Mouse (Mus musculus) brown adipose tissue, adult 24 weeks (tissue): ENCODE measurements around the gene Bptf. TPM values are rescaled to one million over a fixed set of nuclear protein-coding genes. Genes with fewer than 3 reads are reported as not detected.
"Not testable (repeated sequence)": the region's sequence is repeated elsewhere in the genome, so short reads cannot be mapped to it uniquely, and the experiment has no call there.

Experiments
- H3K27ac ChIP-seq: fragments of 200-500 bp; replicated peaks from 2 replicates; pipeline ENCODE4 v1.5.1; 2012; ENCODE audit warnings: low read depth, mild to moderate bottlenecking, low read length
- H3K4me1 ChIP-seq: fragments of 200-500 bp; 2 replicates; pipeline ENCODE4 v1.6.1; 2012; ENCODE audit warnings: low read length, mixed read lengths; ENCODE audit not compliant: control insufficient read depth, insufficient read depth, insufficient read length
- H3K4me3 ChIP-seq: fragments of 200-500 bp; 2 replicates; pipeline ENCODE4 v1.5.1; 2012; ENCODE audit warnings: low read depth, mild to moderate bottlenecking, low read length, moderate library complexity; ENCODE audit not compliant: insufficient read depth
- polyA plus RNA-seq: library from polyadenylated mRNA; stranded (reverse); fragments of >200 nt; gene quantifications from 2 replicates; pipeline ENCODE4 v1.2.4, GENCODE M21; 2012; ENCODE audit not compliant: missing spikeins, insufficient read depth, insufficient read length

The Bptf gene
- polyA plus RNA-seq, 1 experiment = 11.2 TPM

DNA sequence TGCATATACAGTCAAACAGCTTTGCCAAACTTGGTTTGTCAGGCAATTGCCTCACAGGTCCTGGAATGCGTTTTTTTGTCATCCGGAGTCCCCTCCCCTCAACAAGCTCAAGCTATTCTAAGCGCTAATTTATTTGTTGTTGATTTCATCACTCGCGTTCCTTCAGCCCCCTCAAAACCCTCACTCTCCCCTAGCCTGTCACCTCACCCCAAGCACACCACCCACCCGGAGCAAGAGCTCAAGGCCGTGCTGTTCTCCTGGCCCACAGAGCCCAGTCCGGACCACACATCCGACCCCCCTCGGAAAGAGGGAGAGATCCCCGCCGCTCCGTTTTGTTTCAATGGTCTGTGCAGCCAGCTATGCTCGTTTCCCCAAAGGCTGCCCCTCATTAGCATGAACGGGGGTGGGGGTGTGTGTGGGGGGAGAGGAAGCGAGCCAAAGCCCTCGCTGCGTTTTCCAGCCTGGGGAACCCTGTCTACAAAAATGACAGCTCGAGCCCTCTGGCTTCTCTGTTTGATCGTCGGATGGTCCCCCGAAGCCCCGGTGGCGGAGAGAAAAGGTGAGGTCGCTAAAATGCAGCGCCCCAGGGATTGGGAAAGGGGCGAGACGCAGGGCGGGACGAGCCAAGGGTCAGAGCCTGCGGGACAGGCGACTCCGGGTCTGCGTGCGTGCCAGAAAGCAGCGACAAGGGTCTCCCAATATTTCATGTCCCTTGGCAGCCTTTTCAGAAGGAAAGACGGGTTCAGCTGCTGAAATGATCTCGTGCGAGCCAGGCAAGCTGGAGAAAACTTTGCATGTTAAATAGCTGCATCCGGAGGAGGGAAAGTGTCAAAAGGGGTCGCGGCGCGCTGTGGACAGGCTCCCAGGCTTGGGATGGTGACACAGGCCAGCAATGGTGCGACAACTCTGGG lies 106.3 kb downstream of the Bptf start, which contains the start of gene 1810010H24Rik:
TSS of gene 1810010H24Rik (plus strand) at position 271 of the 911 bp plus-strand sequence.
- H3K4me1 ChIP-seq = peaks cover 4% of the 10 kb centered on the region; the same call in 1 of the 2 replicates
- H3K27ac ChIP-seq = no peak within 1 kb of the TSS
- H3K4me3 ChIP-seq = peak within 1 kb of the TSS; percentile 65

DNA sequence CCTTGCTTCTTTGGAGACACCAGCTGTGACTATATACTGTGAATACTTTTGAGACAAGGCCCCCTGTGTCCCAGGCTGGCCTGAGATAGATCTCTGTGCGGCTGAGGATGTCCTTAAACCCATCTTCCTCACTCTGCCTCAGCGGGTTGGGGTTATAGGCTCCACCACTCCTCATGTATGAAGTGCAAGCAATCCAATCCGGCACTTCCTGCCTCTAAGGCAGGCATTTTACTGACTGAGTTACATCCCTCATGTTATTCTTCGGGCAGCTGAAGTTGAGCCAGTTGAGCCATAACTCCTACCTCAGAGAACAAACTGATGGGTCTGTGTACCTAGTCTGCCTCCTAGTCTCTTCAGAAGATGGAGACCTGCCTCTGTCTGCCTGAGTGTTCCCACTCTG lies 107.5 kb downstream of the Bptf start:
- no peak overlapping the region for H3K27ac ChIP-seq

DNA sequence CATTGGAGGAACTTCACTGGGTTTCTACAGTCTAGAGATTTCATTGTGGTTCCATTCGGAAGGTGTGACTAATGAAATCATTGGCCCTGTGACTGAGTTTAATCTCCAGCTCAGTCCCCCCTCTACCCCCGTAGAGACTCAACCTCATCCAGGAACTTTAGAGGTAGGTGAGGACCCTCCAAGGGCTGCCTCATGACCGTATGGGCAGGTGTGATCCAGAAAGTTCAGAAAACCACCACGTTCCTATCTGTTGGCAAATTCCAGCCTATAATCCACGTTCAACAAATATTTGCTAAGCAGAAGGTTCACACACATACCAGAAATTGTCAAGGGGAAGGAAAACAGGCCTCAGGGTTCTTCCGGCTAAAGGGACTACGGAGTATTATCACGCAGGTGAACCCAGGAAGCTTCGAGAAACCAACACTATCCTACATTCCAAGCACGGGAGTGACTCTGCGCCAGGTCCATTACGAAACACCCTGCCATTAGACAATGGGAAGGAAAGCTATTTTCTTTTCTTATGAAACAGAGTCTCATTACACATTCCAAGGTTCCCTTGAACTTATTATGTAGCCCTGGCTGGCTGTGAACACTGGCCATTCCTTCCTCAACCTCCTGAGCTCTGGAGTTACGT lies 109.8 kb downstream of the Bptf start:
- no peak overlapping the region for H3K27ac ChIP-seq
- H3K4me3 ChIP-seq = no peak overlapping the region
- H3K4me1 ChIP-seq = peaks cover 2% of the 10 kb centered on the region; the same call in 1 of the 2 replicates

More for the DNA sequence above, 107.5 kb downstream of the Bptf start:
- Histone ChIP-seq H3K4me3 (no peak overlapping the region), H3K4me1 (peaks cover 4% of the 10 kb centered on the region; the same call in 1 of the 2 replicates)

DNA sequence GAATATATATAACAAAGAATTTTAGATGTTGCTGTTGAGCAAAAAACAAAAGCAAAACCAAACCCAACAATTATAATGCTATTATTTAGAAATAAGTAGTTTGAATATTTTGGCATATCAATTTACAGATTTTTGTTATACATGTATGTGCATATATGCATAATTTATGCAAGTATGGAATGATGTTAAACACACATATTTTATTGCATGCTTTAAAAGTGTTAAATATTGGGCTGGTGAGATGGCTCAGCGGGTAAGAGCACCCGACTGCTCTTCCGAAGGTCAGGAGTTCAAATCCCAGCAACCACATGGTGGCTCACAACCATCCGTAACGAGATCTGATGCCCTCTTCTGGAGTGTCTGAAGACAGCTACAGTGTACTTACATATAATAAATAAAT lies 112.2 kb downstream of the Bptf start:
- H3K4me3 ChIP-seq, H3K27ac ChIP-seq, H3K4me1 ChIP-seq: not testable (repeated sequence)

DNA sequence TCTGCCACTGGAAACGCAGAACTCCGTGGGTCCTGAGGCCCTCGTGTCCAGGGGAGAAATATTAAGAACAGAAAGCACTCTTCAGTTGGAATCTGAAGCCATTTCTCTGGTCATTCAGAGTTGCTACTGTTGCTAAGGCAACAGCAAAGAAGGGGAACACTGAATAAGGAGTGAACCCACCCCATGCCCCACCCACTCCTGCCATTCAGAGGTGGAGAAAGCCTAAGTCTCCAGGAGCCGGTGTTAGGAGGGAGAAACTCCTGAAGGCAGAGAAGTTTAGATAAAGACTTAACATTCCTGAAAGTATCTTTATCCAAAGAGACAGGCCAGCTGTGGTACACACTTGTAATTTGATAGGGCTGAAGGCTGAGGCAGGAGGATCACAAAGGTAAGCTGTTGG lies 112.6 kb downstream of the Bptf start:
- Histone ChIP-seq H3K4me1 (peaks cover 3% of the 10 kb centered on the region; the same call in 1 of the 2 replicates), H3K27ac (no peak overlapping the region), H3K4me3 (no peak overlapping the region)

DNA sequence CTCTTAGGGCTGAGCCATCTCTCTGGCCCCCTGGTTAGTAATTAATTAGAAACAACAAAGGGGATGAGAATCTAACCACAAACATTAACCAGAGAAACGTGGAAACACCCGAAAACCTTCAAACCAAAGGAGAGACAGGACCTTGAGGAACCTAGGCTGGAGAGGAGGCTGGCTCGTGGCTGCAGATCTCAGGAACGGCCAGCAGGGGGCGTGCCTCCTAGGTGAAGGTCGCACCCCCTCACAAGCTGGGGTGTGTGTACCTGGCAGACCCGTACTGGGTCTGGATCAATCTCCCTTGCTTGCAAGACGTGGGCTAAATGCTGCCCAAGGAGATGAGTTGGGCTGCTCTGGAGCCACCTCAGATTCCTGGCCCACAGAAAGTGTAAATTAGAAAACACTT lies 113.3 kb downstream of the Bptf start:
- Histone ChIP-seq H3K4me1 (peaks cover 3% of the 10 kb centered on the region; the same call in 1 of the 2 replicates), H3K27ac (no peak overlapping the region), H3K4me3 (no peak overlapping the region)

DNA sequence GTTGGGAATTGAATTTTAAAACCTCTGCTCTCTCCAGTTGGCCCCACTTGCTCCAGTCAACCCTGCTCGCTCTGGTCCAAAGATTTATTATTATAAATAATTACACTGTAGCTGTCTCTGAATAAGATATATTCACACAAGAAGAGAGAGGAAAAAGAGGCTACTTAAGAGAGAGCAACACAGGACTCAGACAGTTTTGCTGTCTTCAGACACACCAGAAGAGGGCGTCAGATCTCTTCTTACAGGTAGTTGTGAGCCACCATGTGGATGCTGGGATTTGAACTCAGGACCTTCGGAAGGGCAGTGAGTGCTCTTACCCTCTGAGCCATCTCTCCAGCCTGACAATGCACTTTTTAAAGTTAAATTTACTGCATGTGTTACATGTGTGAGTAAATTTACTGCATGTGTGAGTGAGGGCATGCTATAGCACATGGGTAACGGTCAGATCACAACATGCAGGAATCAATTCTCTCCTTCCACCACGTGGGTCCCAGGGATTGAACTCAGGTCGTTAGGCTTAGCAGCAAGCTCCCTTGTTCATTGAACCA lies 114.5 kb downstream of the Bptf start:
- no peak overlapping the region for H3K4me3 ChIP-seq
- H3K4me1 ChIP-seq = peaks cover 3% of the 10 kb centered on the region; the same call in 1 of the 2 replicates
- no peak overlapping the region for H3K27ac ChIP-seq

DNA sequence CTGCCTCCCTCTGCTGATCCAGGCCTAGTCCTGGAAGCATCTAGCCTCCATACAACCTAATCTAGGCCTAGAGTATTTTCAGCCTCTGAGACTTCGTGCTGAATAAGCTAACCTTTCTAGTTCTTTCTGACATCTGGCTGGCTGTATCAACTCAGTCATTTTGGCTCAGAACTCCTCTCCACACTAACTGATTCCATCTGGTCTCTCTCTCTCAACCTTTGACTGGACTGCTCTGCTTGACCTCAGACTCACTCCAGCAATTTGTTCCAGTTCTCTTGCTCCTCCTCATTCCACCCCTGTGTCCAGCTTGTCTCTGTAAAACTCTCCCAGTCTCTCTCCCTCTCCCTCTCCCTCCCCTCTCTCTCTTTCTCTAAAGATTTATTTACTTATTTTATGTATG lies 115.0 kb downstream of the Bptf start:
- no peak overlapping the region for H3K27ac ChIP-seq
- H3K4me3 ChIP-seq = no peak overlapping the region
- peaks cover 3% of the 10 kb centered on the region; the same call in 1 of the 2 replicates for H3K4me1 ChIP-seq

DNA sequence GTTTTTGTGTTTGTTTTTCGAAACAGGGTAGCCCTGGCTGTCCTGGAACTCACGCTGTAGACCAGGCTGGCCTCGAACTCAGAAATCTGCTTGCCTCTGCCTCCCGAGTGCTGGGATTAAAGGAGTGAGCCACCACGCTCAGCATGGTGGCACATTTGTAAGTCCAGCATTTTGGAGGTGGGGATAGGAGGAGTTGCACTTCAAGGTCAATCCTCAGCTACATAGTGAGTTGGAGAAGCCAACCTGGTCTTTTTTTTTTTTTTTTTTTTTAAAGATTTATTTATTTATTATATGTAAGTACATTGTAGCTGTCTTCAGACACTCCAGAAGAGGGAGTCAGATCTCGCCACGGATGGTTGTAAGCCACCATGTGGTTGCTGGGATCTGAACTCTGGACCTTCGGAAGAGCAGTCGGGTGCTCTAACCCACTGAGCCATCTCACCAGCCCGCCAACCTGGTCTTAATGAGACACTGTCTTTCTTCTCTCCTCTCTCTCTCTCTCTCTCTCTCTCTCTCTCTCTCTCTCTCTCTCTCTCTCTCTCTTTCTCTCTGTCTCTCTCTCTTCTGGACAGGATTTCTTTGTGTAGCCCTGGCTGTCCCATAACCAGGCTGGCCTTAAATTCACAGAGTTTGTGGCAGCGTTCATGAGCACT lies 116.3 kb downstream of the Bptf start:
- not testable (repeated sequence) for H3K4me3 ChIP-seq, H3K4me1 ChIP-seq, H3K27ac ChIP-seq

DNA sequence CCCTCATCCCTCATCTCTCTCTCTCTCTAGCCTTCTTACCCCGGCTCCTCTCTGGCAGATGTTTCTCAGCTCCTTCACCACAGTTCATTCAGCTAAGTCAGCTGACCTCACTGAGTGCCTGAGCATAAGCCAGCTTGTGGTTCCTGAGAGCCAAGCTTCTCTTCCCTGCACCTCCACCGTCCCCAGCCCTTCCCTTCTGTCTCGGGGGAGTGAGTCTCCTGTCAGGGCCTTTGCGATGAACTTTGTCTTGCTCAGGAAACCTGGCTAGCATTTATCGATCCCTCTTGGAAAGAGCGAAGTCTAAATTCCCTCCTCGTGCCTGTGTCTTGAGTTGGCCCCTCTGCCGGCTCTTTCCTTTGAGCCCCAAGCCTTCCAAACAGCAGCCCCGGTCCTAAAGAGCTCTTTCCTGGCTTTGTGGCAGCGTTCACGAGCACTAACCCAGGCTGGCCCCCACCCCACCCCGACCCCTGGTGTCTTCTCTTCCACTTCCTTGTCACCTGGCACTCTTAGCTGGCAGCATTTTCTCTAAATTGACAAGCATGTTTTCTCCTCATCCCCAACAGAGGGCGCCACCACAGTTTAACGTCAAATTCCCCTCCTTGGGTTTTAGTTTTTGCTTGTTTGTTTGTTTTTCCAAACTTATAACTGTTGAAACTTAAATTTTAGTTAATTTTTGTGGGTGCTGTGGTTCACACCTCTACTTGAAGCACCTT lies 117.2 kb downstream of the Bptf start:
- Histone ChIP-seq H3K4me1 (peaks cover 6% of the 10 kb centered on the region), H3K4me3 (peak overlapping the region; percentile 50; the same call in 1 of the 2 replicates), H3K27ac (no peak overlapping the region)

DNA sequence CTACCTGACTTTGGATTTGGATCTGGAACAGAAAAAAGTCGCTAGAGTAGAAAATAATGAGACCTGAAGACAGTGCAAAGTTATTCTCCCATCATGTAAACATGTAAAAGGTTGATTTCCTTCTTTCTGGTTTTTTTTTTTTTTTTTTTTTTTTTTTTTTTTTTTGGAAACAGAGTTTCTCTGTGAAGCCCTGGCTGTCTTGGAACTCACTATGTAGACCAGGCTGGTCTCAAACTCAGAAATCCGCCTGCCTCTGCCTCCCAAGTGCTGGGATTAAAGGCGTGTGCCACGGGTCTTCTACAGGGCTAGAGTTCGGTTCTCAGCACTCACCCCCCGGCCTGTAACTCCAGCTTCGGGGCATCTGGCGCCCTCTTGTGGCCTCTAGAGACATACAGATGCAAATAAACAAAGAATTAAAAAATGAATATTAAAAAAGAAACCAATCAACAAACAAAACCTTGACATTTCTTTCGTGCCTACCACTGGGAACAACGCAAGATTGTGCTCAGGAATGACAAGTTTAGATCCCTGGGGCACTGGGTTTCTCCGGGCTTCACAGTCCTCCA lies 117.8 kb downstream of the Bptf start:
- Histone ChIP-seq H3K4me1 (peaks cover 6% of the 10 kb centered on the region), H3K27ac (no peak overlapping the region), H3K4me3 (0 out of 2 replicates have a peak overlapping the region, but pooled peaks have one; percentile 50)

DNA sequence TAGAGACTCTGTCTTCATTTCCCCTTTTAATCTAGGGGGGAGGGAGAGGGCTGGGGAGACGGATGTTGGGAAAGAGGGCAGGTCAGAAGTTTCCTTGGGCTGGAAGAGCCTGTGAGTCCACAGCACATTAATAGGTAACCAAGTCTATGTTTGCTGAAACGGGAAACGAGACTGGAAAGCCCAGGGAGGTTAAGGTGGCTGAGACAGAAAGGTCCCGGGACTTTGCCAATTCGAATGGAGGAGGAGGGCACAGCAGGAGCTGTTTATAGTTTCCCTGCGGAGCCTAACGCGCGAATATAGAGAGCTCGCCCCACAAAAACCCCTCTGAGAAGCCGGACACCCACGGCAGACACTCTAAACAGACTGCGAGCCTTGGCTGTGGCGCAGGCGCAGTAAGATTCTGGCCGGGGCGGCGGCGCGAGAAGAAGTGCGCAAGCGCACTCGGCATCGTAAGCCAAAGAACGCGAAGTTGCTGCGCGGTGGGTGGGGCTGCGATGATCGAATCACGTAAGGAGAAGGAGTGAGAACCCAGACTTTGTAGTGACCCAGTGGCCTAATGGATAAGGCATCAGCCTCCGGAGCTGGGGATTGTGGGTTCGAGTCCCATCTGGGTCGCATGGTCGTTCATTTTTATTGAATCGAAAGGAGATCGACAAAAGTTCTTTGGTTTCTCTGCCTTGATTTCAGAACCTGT lies 119.5 kb downstream of the Bptf start:
- Histone ChIP-seq H3K4me3 (peak overlapping the region; percentile 90), H3K27ac (peak overlapping the region; percentile 97)

DNA sequence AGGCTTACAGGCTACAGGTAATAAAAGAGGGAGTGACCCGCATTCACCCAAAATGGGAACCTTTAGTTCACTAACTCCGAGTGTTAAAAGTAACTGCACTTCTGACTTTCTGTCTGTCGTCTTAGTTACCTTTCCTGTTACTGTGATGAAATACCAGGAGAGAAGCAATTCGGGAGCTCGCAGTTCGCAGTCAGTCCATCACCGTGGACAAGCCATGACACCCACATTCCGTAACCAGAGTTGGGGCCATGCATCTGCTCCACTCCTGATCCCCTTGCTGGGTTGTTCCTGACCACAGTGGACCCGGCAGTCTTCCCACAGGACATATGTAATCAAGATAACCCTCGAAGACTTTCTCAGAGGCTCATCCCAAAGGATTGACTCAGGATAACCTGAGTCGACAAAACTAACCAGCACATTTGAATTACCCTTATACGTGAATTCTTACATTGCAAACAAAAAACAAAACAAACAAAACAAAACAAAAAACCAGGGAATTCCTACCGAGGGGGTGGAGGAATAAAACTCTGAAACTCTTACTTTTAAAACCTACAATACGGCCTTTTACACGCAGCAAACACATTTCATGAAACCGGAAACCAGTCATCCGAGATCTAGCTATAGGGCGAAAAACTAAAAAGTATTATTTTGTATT lies 120.1 kb downstream of the Bptf start:
- H3K4me3 ChIP-seq = peak overlapping the region; percentile 90
- H3K27ac ChIP-seq = peak overlapping the region; percentile 97
- peaks cover 6% of the 10 kb centered on the region for H3K4me1 ChIP-seq

More for the DNA sequence above, 119.5 kb downstream of the Bptf start:
- H3K4me1 ChIP-seq = peaks cover 6% of the 10 kb centered on the region
